8 mouse cellular contexts compared by ENCODE assay signal in genomic region chrX:136741651-136742201, GRCm38 (mm10). TPM values are rescaled to one million over a fixed set of nuclear protein-coding genes. Genes with fewer than 3 reads are reported as not detected.
DNase-seq lines count a peak whose midpoint lies in the region; ATAC-seq lines count a peak whose summit lies in the region.

No protein-coding gene starts in this region.

- 21% methylated on average over 33 of the region's 46 CpGs for WGBS in hindbrain, embryonic 13.5 days

- H3K4me2 ChIP-seq in hindbrain, embryonic 13.5 days, result peak overlapping the region; percentile 54

- H3K36me3 ChIP-seq in hindbrain, embryonic 13.5 days, result no peaks in the 10 kb centered on the region

- peaks cover 8% of the 10 kb centered on the region for H3K4me1 ChIP-seq in hindbrain, embryonic 13.5 days (replicated peaks)

- H3K27ac ChIP-seq in hindbrain, embryonic 13.5 days, result peak overlapping the region; percentile 89

- no peaks in the 10 kb centered on the region for H3K9me3 ChIP-seq in hindbrain, embryonic 13.5 days

- H3K4me3 ChIP-seq in hindbrain, embryonic 13.5 days, result peak overlapping the region; percentile 53

- DNase-seq in MN1 (ENCODE audit: low spot score), result peak; percentile 83
- DNase-seq in cerebellum, adult 8-10 months, result peak; percentile 68
- DNase-seq in forelimb bud, embryonic 11.5 days (ENCODE audit: low read depth, low spot score), result peak; percentile 68
- peak; percentile 79 to 83 for DNase-seq in left cerebral cortex, postnatal 14 days (ENCODE audit: low spot score in 2 of 2)
- peak; percentile 54 to 59 for DNase-seq in right cerebral cortex, postnatal 36 days (ENCODE audit: low spot score in 2 of 2)
- DNase-seq in urinary bladder, postnatal 4 days (ENCODE audit: low spot score in 2 of 2), result peak; percentile 79 to 84

- no peaks in the 10 kb centered on the region for H3K27me3 ChIP-seq in hindbrain, embryonic 13.5 days

- ATAC-seq in hindbrain, embryonic 13.5 days (ENCODE audit: low FRiP score), result peak; percentile 77
- peak; percentile 62 for ATAC-seq in megakaryocyte progenitor cell, adult 5-6 weeks (replicated peaks; ENCODE audit: poor library complexity)

- intact Hi-C loops in left cerebral cortex, postnatal 14 days (cut with DNase I), result loop anchor here (5.0 kb wide), 2 partner anchors 114 to 276 kb away; no protein-coding TSS in a partner anchor

- peak overlapping the region; percentile 63 for H3K9ac ChIP-seq in hindbrain, embryonic 13.5 days

RNA-seq across cellular contexts. Expression of gene Morf4l2, which starts 1.8 kb away (rescaled TPM):
- 540 and 559 TPM in 2 replicates for polyA plus RNA-seq in hindbrain, embryonic 13.5 days (2015; fragmentation: Nextera tagmentation; extraction: Ambion mirVana)
- 100 to 1,000 TPM; 363 to 377 TPM for total RNA-seq in left cerebral cortex, postnatal 14 days (2021)
- total RNA-seq in megakaryocyte progenitor cell, adult 5-6 weeks (2015), result 250 and 251 TPM in 2 replicates
- 707 and 925 TPM in 2 replicates for total RNA-seq in megakaryocyte progenitor cell, adult 5-6 weeks (2017)

RNA-seq across cellular contexts. Expression of gene Tceal1, which starts 33.9 kb away (rescaled TPM):
- 19.6 and 21.7 TPM in 2 replicates for polyA plus RNA-seq in hindbrain, embryonic 13.5 days (2015; fragmentation: Nextera tagmentation; extraction: Ambion mirVana)
- total RNA-seq in left cerebral cortex, postnatal 14 days (2021), result 10 to 100 TPM; 11.5 to 12.6 TPM
- total RNA-seq in megakaryocyte progenitor cell, adult 5-6 weeks (2015), result 0.83 and 1.3 TPM in 2 replicates
- 0.33 and 0.88 TPM in 2 replicates for total RNA-seq in megakaryocyte progenitor cell, adult 5-6 weeks (2017)

RNA-seq across cellular contexts. Expression of gene Glra4, which starts 38.2 kb away (rescaled TPM):
- polyA plus RNA-seq in hindbrain, embryonic 13.5 days (2015; fragmentation: Nextera tagmentation; extraction: Ambion mirVana), result not detected in 2 replicates
- total RNA-seq in left cerebral cortex, postnatal 14 days (2021), result under 1 TPM in 1 of 2 experiments, not detected in 1; 0.27 TPM
- total RNA-seq in megakaryocyte progenitor cell, adult 5-6 weeks (2015), result not detected in 2 replicates
- not detected in 2 replicates for total RNA-seq in megakaryocyte progenitor cell, adult 5-6 weeks (2017)

Comparison
In these comparisons a context has a peak if more than half of its experiments do, and no peak if none do; other contexts are left out.
1. Peak in every context shown above with its lines: DNase-seq, ATAC-seq, H3K4me3 ChIP-seq and H3K27ac ChIP-seq.
2. RNA of gene Tceal1, which starts 33.9 kb away (total RNA-seq): 11.5 to 12.6 TPM in left cerebral cortex, postnatal 14 days; 0.33 to 1.3 TPM in megakaryocyte progenitor cell, adult 5-6 weeks; every median in the first group is over 4 times any median in the second.